Mouse (Mus musculus) heart, postnatal 36 days (tissue): ENCODE data around the gene Oscp1. TPM values are rescaled to one million over a fixed set of nuclear protein-coding genes. Genes with fewer than 3 reads are reported as not detected.
"Not testable (repeated sequence)": the region's sequence is repeated elsewhere in the genome, so short reads cannot be mapped to it uniquely, and the experiment has no call there.

Experiments
- DNase-seq, 2 experiments: peaks; one replicate each; pipeline ENCODE4 v3.0.0; 2021 to 2022
- intact Hi-C: fragments of 180-260 bp; cut with DNase I; formaldehyde crosslinking; loops from one replicate; pipeline ENCODE4 v1.15.1; 2025
- total RNA-seq, 2 experiments: library from RNA; stranded (reverse); gene quantifications; 2 replicates each; pipeline ENCODE4 v1.2.3; 2021

The Oscp1 gene
- total RNA-seq, 2 experiments from 2014 or later: 2.5 to 2.7 TPM

- intact Hi-C loops: no loop called here
- DNase-seq: no peak
Measured at GRCm38 (mm10) chr4:126079266-126079665, 20.9 kb downstream of the Oscp1 start.

GRCm38 (mm10) chr4:126081601-126082000 is 23.2 kb downstream of the Oscp1 start:
- DNase-seq: no peak
- intact Hi-C loops: no loop called here

GRCm38 (mm10) chr4:126083021-126083420 is 24.7 kb downstream of the Oscp1 start:
- intact Hi-C loops: no loop called here
- no peak for DNase-seq

GRCm38 (mm10) chr4:126084382-126084781 is 26.0 kb downstream of the Oscp1 start:
- intact Hi-C loops: no loop called here

GRCm38 (mm10) chr4:126085996-126086576 is 27.7 kb downstream of the Oscp1 start:
- peak; percentile 81 to 83 for DNase-seq
- intact Hi-C loops: loop anchor here (1.0 to 5.0 kb wide), 3 partner anchors 28 to 176 kb away; partner anchors contain the start of gene Trappc3

More at GRCm38 (mm10) chr4:126084382-126084781, 26.0 kb downstream of the Oscp1 start:
- no peak for DNase-seq

GRCm38 (mm10) chr4:126090101-126090847 is 31.9 kb downstream of the Oscp1 start:
- DNase-seq: no peak
- intact Hi-C loops: no loop called here

GRCm38 (mm10) chr4:126090848-126091124 is 32.4 kb downstream of the Oscp1 start:
- DNase-seq: no peak
- intact Hi-C loops: no loop called here

- DNase-seq: no peak
- intact Hi-C loops: no loop called here
Measured at GRCm38 (mm10) chr4:126091873-126092272, 33.5 kb downstream of the Oscp1 start.

- intact Hi-C loops: loop anchor here (5.0 kb wide), 1 partner anchor 226 kb away; the partner anchor contains the start of gene Adprhl2
Measured at GRCm38 (mm10) chr4:126095622-126096430, 37.5 kb downstream of the Oscp1 start.

GRCm38 (mm10) chr4:126096464-126097111 is 38.2 kb downstream of the Oscp1 start, which contains the start of gene Lsm10:
Gene Lsm10 (plus strand): TSS chr4:126096623.
- peak; percentile 90 to 92 for DNase-seq
- intact Hi-C loops: loop anchor here (5.0 kb wide), 1 partner anchor 226 kb away; the partner anchor contains the start of gene Adprhl2

More at GRCm38 (mm10) chr4:126095622-126096430, 37.5 kb downstream of the Oscp1 start:
- not testable (repeated sequence) for DNase-seq

- intact Hi-C loops: loop anchor here (5.0 kb wide), 1 partner anchor 225 kb away; the partner anchor contains the start of gene Adprhl2
- DNase-seq: no peak
Measured at GRCm38 (mm10) chr4:126097711-126098253, 39.4 kb downstream of the Oscp1 start.

GRCm38 (mm10) chr4:126099365-126099764 is 41.0 kb downstream of the Oscp1 start:
- intact Hi-C loops: loop anchor here (5.0 kb wide), 1 partner anchor 223 kb away; the partner anchor contains the start of gene Adprhl2
- no peak for DNase-seq

- DNase-seq: no peak
- intact Hi-C loops: no loop called here
Measured at GRCm38 (mm10) chr4:126100764-126101163, 42.4 kb downstream of the Oscp1 start.

GRCm38 (mm10) chr4:126102061-126102841 is 43.9 kb downstream of the Oscp1 start:
- intact Hi-C loops: no loop called here
- peak in 1 of 2 experiments; percentile 44 for DNase-seq

GRCm38 (mm10) chr4:126103057-126103581 is 44.8 kb downstream of the Oscp1 start:
- intact Hi-C loops: no loop called here
- DNase-seq: peak; percentile 83 to 90

- peak; percentile 93 to 94 for DNase-seq
- intact Hi-C loops: no loop called here
Measured at GRCm38 (mm10) chr4:126103590-126104068, 45.3 kb downstream of the Oscp1 start, which contains the start of gene Stk40. Gene Stk40 (plus strand): TSS chr4:126103957.

GRCm38 (mm10) chr4:126104261-126105075 is 46.1 kb downstream of the Oscp1 start:
- intact Hi-C loops: loop anchor here (5.0 kb wide), 1 partner anchor 98 kb away; the partner anchor contains the start of gene Thrap3
- DNase-seq: no peak
